Mouse (Mus musculus) kidney, adult 11 months (tissue): Measurements from ENCODE around the gene Homer3.
A peak's percentile ranks its signal among the peaks of the same experiment; 100 is the strongest.

Source experiments
- DNase-seq: peaks from one replicate; pipeline ENCODE4 v3.0.0; 2022

Gene Homer3

GRCm38 (mm10) chr8:70285304-70285703 is 2.7 kb downstream of the Homer3 start:
- no peak for DNase-seq

GRCm38 (mm10) chr8:70286737-70287136 is 4.1 kb downstream of the Homer3 start:
- no peak for DNase-seq

DNA sequence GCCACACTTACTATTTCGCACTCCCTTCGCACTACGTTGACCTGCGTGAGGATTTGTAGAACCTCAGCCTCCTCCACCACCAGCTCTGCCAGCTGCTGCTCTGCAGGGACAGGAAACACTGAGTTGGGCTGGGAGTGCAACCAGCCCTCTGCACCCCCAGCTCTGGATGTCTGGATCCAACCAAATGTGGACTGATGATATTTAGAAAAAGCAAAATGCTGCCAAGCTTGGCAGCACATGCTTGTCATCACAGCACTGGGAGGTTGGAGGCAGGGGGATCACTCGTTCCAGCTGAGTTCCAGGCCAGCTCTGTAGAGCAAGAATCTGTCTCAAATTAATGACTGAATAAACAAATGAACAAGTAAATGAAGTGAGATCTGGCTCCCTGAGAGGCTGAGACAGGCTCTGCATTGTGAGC is 11.4 kb downstream of the Homer3 start:
- no peak for DNase-seq

GRCm38 (mm10) chr8:70300881-70301280 is 18.3 kb downstream of the Homer3 start:
- DNase-seq, result no peak

GRCm38 (mm10) chr8:70302358-70302890 is 19.8 kb downstream of the Homer3 start, which contains the start of the genes Ddx49 and Cope:
Gene Ddx49 (minus strand): TSS chr8:70302489.
Gene Cope (plus strand): TSS chr8:70302518.
- peak; percentile 93 for DNase-seq

- DNase-seq, result no peak
These were observed 20.3 kb downstream of the Homer3 start for GRCm38 (mm10) chr8:70302901-70303300.

- no peak for DNase-seq
These were observed 26.7 kb downstream of the Homer3 start for GRCm38 (mm10) chr8:70309311-70309710.

GRCm38 (mm10) chr8:70313399-70313798 is 30.8 kb downstream of the Homer3 start:
- DNase-seq, result no peak

GRCm38 (mm10) chr8:70315624-70316510 is 33.2 kb downstream of the Homer3 start, which contains the start of gene Cers1:
Gene Cers1 (plus strand): TSS chr8:70315775.
- no peak for DNase-seq

DNA sequence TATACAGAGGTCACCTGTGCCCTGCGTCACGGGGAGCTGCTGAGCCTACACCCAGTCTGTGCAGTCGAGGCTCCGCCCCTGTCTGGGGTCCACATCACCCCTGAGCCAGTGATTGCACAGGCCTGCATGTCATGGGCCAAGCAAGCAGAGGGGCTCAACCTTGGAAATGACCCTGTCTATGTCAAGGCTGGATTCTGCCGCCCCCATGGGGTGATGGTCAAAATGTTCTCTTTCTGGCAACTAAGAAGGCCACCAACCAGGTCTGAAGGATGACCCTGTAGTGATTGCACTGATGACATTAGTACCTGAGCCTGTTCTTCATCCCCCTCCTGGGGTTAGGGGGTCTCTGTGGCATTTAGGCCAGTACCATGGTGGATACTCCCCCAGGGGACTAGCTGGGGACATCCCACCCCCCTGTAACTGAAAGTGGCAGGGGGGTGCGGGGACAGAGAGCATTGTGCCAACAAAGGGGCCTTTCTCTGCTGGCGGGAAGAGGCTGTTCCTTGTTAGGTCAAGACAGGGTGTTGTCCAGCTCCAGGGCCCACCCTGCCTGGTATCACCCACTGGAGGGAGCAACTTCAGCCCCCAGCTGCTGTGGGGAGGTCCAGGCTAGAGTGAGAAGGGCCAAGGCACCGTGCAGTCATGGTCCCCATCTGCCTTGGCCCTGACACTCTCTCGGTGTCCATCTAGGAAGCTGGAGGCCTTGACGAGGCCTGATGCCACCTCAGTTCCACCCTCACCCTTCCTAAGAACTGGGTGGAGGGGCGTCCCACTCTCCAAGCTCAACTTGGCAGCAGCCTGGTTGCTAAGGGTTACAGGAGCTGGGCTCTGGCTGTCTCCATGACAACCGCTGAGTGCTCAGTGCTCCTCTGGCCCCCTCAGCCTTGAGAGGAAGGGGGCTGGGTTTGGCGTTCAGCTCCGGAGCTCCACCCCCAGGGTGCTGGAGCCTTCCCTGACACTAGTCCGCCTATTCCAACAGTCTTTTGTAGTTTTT is 34.2 kb downstream of the Homer3 start:
- no peak for DNase-seq

DNA sequence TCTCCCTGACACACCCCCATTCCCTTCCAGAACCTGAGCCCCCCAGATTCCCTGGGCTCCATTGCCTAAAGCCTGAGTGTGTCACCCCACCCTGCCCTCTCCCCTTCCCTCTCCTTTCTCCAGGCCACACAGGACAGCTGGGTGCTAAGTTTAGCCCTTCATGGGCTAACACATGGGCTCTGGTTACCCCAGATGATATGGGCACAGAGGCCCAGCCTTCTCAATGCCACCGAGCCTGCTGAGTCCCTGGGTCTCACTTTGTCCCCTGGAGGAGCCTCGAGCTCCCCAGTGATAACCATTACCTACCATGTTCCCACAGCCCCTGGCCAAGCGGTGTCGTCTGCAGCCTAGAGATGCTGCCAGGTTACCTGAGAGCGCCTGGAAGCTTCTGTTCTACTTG is 35.2 kb downstream of the Homer3 start:
- no peak for DNase-seq

DNA sequence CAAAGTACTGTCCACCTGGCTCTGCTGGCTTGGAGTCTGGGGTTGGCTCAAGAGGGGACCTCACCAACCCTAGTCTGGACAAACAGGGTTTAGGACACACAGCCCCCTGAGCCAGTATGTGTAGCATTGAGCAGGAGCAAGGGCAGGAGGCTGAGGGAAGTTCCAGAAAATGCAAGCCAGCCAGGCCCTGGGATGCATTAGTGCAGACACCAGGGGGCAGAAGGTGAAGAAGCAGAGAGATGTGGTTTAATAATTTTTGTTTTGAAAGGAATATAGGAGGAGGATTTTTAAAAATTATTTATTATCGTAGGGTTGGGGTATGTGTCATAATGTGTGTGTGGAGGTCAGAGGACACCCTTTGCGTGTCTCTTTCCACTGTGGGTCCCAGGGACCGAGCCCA is 41.1 kb downstream of the Homer3 start:
- DNase-seq, result no peak

DNA sequence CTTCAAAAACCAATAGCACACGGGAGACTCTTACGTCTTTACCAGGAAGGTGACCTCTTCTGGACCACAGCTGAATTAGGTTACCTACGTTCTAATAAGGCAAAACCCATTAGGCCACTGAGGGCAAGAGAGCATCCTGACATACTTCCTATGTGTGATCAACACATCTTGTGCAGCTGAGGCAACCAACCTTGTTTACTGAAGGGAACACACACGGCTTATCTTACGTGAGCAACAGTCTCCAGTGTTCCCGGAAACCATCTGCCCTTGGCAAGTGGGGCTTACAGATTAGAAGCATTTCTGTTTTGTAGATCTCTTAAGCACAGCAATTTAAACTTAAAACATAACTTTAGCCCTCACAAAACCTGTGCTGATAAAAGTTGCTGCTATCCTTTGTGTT is 44.9 kb downstream of the Homer3 start:
- DNase-seq, result no peak

DNA sequence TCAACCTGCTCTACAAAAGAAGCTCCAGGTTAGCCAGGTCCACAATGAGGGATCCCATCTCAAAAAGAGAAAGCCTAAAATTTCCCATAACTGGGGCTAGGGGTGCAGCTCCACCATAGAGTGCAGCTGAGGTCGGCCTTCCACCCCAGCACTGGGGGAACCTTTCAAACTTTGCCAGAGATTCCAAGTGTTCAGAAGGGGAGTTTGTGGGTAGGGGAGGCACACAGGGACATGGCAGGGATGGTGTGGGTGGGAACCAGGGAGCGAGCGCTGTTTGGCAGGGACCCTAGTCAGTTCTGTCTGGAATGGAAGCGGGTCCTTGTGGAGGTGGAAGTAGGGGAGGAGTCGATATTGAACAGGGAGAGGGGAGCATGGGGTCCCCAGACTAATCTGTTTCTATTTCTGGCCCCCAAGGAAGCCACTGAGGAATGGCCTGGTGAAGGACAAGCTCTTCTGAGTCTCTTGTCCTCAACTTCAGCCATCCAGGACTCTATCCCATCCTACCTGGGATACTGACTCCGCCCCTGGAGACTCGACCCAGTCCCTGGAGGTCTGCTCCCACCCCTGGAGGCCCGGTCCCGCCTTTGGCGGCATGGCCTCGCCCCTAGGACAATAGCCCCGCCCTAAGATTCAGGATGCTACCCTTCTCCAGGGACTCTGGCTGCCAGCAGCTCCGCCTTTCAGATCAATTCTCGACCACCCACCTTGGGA is 46.7 kb downstream of the Homer3 start, which contains the start of gene Gdf1:
Gene Gdf1 (plus strand): TSS at position 694 of the 711 bp plus-strand sequence.
- no peak for DNase-seq

DNA sequence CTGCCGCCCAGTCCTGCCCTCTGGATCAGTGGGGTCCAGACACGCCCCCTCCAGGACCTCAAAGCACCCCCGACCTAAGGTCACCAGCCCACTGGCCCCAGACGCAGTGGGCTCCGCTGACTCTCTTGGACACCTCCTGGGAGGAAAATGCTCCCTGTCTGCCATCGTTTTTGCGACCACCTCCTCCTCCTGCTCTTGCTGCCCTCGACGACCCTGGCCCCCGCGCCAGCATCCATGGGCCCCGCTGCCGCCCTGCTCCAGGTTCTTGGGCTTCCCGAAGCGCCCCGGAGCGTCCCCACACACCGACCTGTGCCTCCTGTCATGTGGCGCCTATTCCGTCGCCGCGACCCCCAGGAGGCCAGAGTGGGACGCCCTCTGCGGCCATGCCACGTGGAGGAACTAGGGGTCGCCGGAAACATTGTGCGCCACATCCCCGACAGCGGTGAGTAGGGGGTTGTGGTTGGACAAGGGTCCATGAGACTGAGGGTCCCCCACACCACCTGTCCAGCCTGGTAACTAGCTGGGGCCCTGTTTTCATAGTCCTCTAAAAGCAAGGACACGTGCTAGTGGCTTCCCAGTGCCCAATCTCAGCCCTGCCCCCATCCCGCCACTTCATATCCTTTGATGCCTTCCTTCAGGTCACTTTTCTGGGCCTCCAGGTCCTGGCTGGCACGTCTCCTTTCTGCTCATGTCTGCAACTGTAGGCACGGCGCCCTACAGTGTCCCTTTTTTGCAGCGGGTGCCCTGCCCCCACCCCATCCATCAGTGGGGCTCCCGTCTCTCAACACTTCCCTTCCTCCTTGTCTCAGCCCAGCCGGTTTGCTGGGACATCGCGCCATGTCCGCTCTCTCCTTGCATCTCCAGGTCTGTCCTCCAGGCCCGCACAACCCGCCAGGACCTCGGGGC is 47.5 kb downstream of the Homer3 start:
- no peak for DNase-seq

- no peak for DNase-seq
These were observed 48.2 kb downstream of the Homer3 start for GRCm38 (mm10) chr8:70330741-70331364.

DNA sequence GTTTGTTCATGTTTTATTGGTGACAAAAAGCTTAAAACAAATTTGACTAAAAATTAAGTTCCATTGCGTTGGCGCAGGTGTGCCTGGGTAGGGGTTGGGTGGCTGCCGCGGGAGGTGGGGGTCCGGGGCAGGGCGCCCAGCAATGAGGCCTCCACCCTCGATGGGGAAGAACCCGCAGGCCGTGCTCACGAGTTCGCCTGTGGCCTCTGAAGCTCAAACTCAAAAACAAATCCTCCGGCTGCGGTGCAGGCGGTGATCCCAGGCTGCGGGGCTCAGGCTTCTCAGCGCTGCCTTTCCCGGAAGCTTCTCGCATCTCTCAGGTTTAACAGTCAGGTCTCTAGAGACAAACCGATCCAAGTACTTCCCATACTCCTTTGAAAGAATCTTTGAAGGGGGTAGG is 48.9 kb downstream of the Homer3 start:
- no peak for DNase-seq

- DNase-seq, result no peak
These were observed 49.6 kb downstream of the Homer3 start for GRCm38 (mm10) chr8:70332070-70332877.

GRCm38 (mm10) chr8:70332878-70333202 is 50.2 kb downstream of the Homer3 start:
- DNase-seq, result no peak

DNA sequence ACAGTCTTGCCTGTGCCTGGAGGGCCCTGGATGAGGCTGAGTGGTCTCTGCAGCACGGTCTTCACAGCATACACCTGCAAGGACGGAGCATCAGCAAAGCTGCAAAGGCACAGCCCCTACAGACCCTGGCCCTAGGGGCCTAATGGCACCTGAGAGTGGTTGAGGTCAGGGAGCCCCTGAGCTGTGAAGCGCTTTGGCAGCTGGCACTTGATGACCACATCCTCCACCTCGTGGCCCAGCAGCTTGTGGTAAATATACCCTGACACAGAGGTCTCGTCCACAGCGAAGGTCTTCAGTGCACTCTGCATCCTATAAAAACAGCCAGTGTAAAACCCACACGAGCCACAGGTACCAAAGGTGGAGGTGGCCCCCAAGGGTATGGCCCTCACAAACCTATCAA is 56.3 kb downstream of the Homer3 start:
- no peak for DNase-seq
